Mouse (Mus musculus): ENCODE results near the gene Col6a5. TPM values are rescaled to one million over a fixed set of nuclear protein-coding genes. Genes with fewer than 3 reads are reported as not detected.
A peak's percentile ranks its signal among the peaks of the same experiment; 100 is the strongest.

The Col6a5 gene
- polyA plus RNA-seq, 1 experiment from 2014 or later: 0.05 TPM

- 0 out of 2 replicates have a peak, but pooled peaks cover 3% of the 10 kb centered on the region for H3K27me3 ChIP-seq (ENCODE audit: control insufficient read depth, insufficient read depth, low read length)
- no peak overlapping the region for H3K27ac ChIP-seq (replicated peaks in 1 of 2; ENCODE audit: control insufficient read depth in 1 of 2, insufficient read depth in 1 of 2, low read depth in 2 of 2, low read length in 2 of 2)
- 84% methylated on average over 6 of the region's 6 CpGs for WGBS
- H3K9ac ChIP-seq (ENCODE audit: low read length): no peak overlapping the region
- no peaks in the 10 kb centered on the region for H3K9me3 ChIP-seq (ENCODE audit: control insufficient read depth, low read length)
- H3K4me3 ChIP-seq (ENCODE audit: control insufficient read depth in 1 of 2, insufficient read depth in 1 of 2, low read depth in 1 of 2, low read length in 2 of 2): no peak overlapping the region
- no peaks in the 10 kb centered on the region for H3K36me3 ChIP-seq (ENCODE audit: control insufficient read depth, insufficient read depth, low read length)
- H3K4me1 ChIP-seq (ENCODE audit: control insufficient read depth in 2 of 2, insufficient read depth in 2 of 2, low read length in 2 of 2): no peaks in the 10 kb centered on the region
- no peak for ATAC-seq (ENCODE audit: insufficient number of reproducible peaks, insufficient read depth, low FRiP score, low read depth)
- H3K4me2 ChIP-seq (ENCODE audit: low read length): no peak overlapping the region
These were observed 139.7 kb downstream of the Col6a5 start for GRCm38 (mm10) chr9:105820711-105821110.

GRCm38 (mm10) chr9:105819155-105819709 is 141.2 kb downstream of the Col6a5 start:
- 0 out of 2 replicates have a peak overlapping the region, but pooled peaks have one; percentile 13 for H3K4me2 ChIP-seq (ENCODE audit: low read length)

GRCm38 (mm10) chr9:105814436-105814835 is 146.0 kb downstream of the Col6a5 start:
- 0 out of 2 replicates have a peak, but pooled peaks cover 3% of the 10 kb centered on the region for H3K27me3 ChIP-seq (ENCODE audit: control insufficient read depth, insufficient read depth, low read length)
- no peak overlapping the region for H3K4me3 ChIP-seq (ENCODE audit: control insufficient read depth in 1 of 2, insufficient read depth in 1 of 2, low read depth in 1 of 2, low read length in 2 of 2)
- no peaks in the 10 kb centered on the region for H3K36me3 ChIP-seq (ENCODE audit: control insufficient read depth, insufficient read depth, low read length)
- 85% methylated on average over 5 of the region's 5 CpGs for WGBS
- no peak overlapping the region for H3K27ac ChIP-seq (replicated peaks in 1 of 2; ENCODE audit: control insufficient read depth in 1 of 2, insufficient read depth in 1 of 2, low read depth in 2 of 2, low read length in 2 of 2)
- H3K4me1 ChIP-seq (ENCODE audit: control insufficient read depth in 2 of 2, insufficient read depth in 2 of 2, low read length in 2 of 2): no peaks in the 10 kb centered on the region
- H3K9ac ChIP-seq (ENCODE audit: low read length): no peak overlapping the region
- no peak overlapping the region for H3K4me2 ChIP-seq (ENCODE audit: low read length)
- no peak for ATAC-seq (ENCODE audit: insufficient number of reproducible peaks, insufficient read depth, low FRiP score, low read depth)
- H3K9me3 ChIP-seq (ENCODE audit: control insufficient read depth, low read length): no peaks in the 10 kb centered on the region

More at GRCm38 (mm10) chr9:105819155-105819709, 141.2 kb downstream of the Col6a5 start:
- Histone ChIP-seq H3K4me1 (ENCODE audit: control insufficient read depth in 2 of 2, insufficient read depth in 2 of 2, low read length in 2 of 2) (no peaks in the 10 kb centered on the region), H3K9ac (ENCODE audit: low read length) (no peak overlapping the region), H3K27me3 (ENCODE audit: control insufficient read depth, insufficient read depth, low read length) (0 out of 2 replicates have a peak, but pooled peaks cover 3% of the 10 kb centered on the region), H3K9me3 (ENCODE audit: control insufficient read depth, low read length) (no peaks in the 10 kb centered on the region), H3K27ac (replicated peaks in 1 of 2; ENCODE audit: control insufficient read depth in 1 of 2, insufficient read depth in 1 of 2, low read depth in 2 of 2, low read length in 2 of 2) (no peak overlapping the region), H3K36me3 (ENCODE audit: control insufficient read depth, insufficient read depth, low read length) (no peaks in the 10 kb centered on the region), H3K4me3 (ENCODE audit: control insufficient read depth in 1 of 2, insufficient read depth in 1 of 2, low read depth in 1 of 2, low read length in 2 of 2) (no peak overlapping the region)
- 55% methylated on average over 29 of the region's 29 CpGs for WGBS
- no peak for ATAC-seq (ENCODE audit: insufficient number of reproducible peaks, insufficient read depth, low FRiP score, low read depth)

GRCm38 (mm10) chr9:105811458-105811857 is 149.0 kb downstream of the Col6a5 start:
- Histone ChIP-seq H3K27me3 (ENCODE audit: control insufficient read depth, insufficient read depth, low read length) (no peaks in the 10 kb centered on the region), H3K9me3 (ENCODE audit: control insufficient read depth, low read length) (no peaks in the 10 kb centered on the region), H3K9ac (ENCODE audit: low read length) (no peak overlapping the region), H3K36me3 (ENCODE audit: control insufficient read depth, insufficient read depth, low read length) (no peaks in the 10 kb centered on the region), H3K27ac (replicated peaks in 1 of 2; ENCODE audit: control insufficient read depth in 1 of 2, insufficient read depth in 1 of 2, low read depth in 2 of 2, low read length in 2 of 2) (no peak overlapping the region), H3K4me1 (ENCODE audit: control insufficient read depth in 2 of 2, insufficient read depth in 2 of 2, low read length in 2 of 2) (no peaks in the 10 kb centered on the region), H3K4me2 (ENCODE audit: low read length) (no peak overlapping the region), H3K4me3 (ENCODE audit: control insufficient read depth in 1 of 2, insufficient read depth in 1 of 2, low read depth in 1 of 2, low read length in 2 of 2) (no peak overlapping the region)
- 70% methylated on average over 7 of the region's 7 CpGs for WGBS
- ATAC-seq (ENCODE audit: insufficient number of reproducible peaks, insufficient read depth, low FRiP score, low read depth): no peak

- Histone ChIP-seq H3K27ac (replicated peaks in 1 of 2; ENCODE audit: control insufficient read depth in 1 of 2, insufficient read depth in 1 of 2, low read depth in 2 of 2, low read length in 2 of 2) (no peak overlapping the region), H3K9me3 (ENCODE audit: control insufficient read depth, low read length) (no peaks in the 10 kb centered on the region), H3K36me3 (ENCODE audit: control insufficient read depth, insufficient read depth, low read length) (no peaks in the 10 kb centered on the region), H3K4me1 (ENCODE audit: control insufficient read depth in 2 of 2, insufficient read depth in 2 of 2, low read length in 2 of 2) (no peaks in the 10 kb centered on the region), H3K4me3 (ENCODE audit: control insufficient read depth in 1 of 2, insufficient read depth in 1 of 2, low read depth in 1 of 2, low read length in 2 of 2) (no peak overlapping the region), H3K27me3 (ENCODE audit: control insufficient read depth, insufficient read depth, low read length) (no peaks in the 10 kb centered on the region), H3K4me2 (ENCODE audit: low read length) (no peak overlapping the region), H3K9ac (ENCODE audit: low read length) (no peak overlapping the region)
- 80% methylated on average over 17 of the region's 17 CpGs for WGBS
- ATAC-seq (ENCODE audit: insufficient number of reproducible peaks, insufficient read depth, low FRiP score, low read depth): no peak
These were observed 151.4 kb downstream of the Col6a5 start for GRCm38 (mm10) chr9:105808920-105809505.

Other genes starting within 250 kb of the Col6a5 start
- gene Col6a6, start 132.5 kb downstream of the Col6a5 start, polyA plus RNA-seq (2014; fragmentation: Nextera tagmentation; extraction: Ambion mirVana): 4.2 and 5.3 TPM in 2 replicates
- 0.16 TPM in 1 of 2 replicates, not detected in the other for gene Col6a4, start 136.1 kb upstream of the Col6a5 start, polyA plus RNA-seq (2014; fragmentation: Nextera tagmentation; extraction: Ambion mirVana)
- gene Glyctk, start 197.5 kb upstream of the Col6a5 start, polyA plus RNA-seq (2014; fragmentation: Nextera tagmentation; extraction: Ambion mirVana): 0.73 and 1.0 TPM in 2 replicates
- 19.6 and 22.6 TPM in 2 replicates for gene Wdr82, start 210.3 kb upstream of the Col6a5 start, polyA plus RNA-seq (2014; fragmentation: Nextera tagmentation; extraction: Ambion mirVana)
- gene Ppm1m, start 239.1 kb upstream of the Col6a5 start, polyA plus RNA-seq (2014; fragmentation: Nextera tagmentation; extraction: Ambion mirVana): 19.1 and 19.4 TPM in 2 replicates
- 45.5 and 48.8 TPM in 2 replicates for gene Twf2, start 242.5 kb upstream of the Col6a5 start, polyA plus RNA-seq (2014; fragmentation: Nextera tagmentation; extraction: Ambion mirVana)

All from heart, embryonic 14.5 days (tissue).